Comparison of ENCODE assay signal across 11 mouse cellular contexts in the genomic region with DNA sequence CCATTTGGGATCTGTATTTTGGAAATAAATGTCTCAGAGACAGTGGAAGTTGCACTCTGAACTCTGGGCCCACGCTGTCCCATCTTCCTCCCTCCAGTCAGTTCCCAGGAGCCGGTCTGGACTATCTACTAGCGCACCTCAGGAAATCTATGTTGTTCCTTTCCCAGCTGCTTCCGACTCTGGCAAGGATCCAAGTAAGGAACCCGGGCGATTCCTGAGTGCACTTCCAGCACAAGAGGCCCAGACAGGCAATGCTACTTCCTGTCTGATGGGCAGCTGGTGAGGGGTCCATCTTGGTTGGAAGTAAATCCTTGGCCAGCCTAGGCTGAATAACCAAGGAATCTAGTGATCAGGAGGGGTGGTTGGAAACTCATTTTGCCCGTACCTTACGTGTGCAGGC.
DNase-seq lines count a peak whose midpoint lies in the region; ATAC-seq and TF ChIP-seq lines count a peak whose summit lies in the region.
"Had no signal": no experiment of that assay in that cellular context is flagged by ENCODE, and none has a peak within 500 bp of the region (broad histone marks: within the 10 kb centered on the region; RNA-seq: fewer than 3 reads in every experiment).

No protein-coding gene starts in this region.

- 0 out of 2 replicates have a peak, but pooled peaks cover 4% of the 10 kb centered on the region for H3K27me3 ChIP-seq in hindbrain, embryonic 13.5 days
- no peaks in the 10 kb centered on the region for H3K27me3 ChIP-seq in hindbrain, embryonic 11.5 days (ENCODE audit: control insufficient read depth, insufficient read depth, low read length)
- H3K27me3 ChIP-seq in hindbrain, postnatal 0 days (ENCODE audit: insufficient read depth, low read length) = no peaks in the 10 kb centered on the region
- H3K27me3 ChIP-seq in lung, postnatal 0 days (replicated peaks; ENCODE audit: insufficient read depth, low read length) = no peaks in the 10 kb centered on the region
- no peaks in the 10 kb centered on the region for H3K27me3 ChIP-seq in limb, embryonic 10.5 days (ENCODE audit: low read depth, poor library complexity, severe bottlenecking)
- no peaks in the 10 kb centered on the region for H3K27me3 ChIP-seq in midbrain, embryonic 14.5 days (ENCODE audit: control insufficient read depth, insufficient read depth, low read length)
- no peaks in the 10 kb centered on the region for H3K27me3 ChIP-seq in midbrain, embryonic 10.5 days (ENCODE audit: low read depth, poor library complexity, severe bottlenecking)
- H3K27me3 ChIP-seq: limb, embryonic 15.5 days had no signal

- no peak for TF ChIP-seq CTCF in hindbrain, postnatal 0 days (IDR thresholded peaks at IDR 0.05; ENCODE audit: low read depth)
- TF ChIP-seq CTCF in lung, postnatal 0 days (IDR thresholded peaks at IDR 0.05) = no peak

- H3K4me3 ChIP-seq in hindbrain, embryonic 13.5 days = no peak overlapping the region
- H3K4me3 ChIP-seq in hindbrain, embryonic 11.5 days (ENCODE audit: low read depth, low read length) = no peak overlapping the region
- H3K4me3 ChIP-seq in hindbrain, postnatal 0 days (ENCODE audit: low read length) = no peak overlapping the region
- no peak overlapping the region for H3K4me3 ChIP-seq in lung, postnatal 0 days (ENCODE audit: low read depth, low read length)
- no peak overlapping the region for H3K4me3 ChIP-seq in limb, embryonic 10.5 days
- H3K4me3 ChIP-seq in midbrain, embryonic 14.5 days (replicated peaks; ENCODE audit: low read depth, low read length) = no peak overlapping the region
- H3K4me3 ChIP-seq in midbrain, embryonic 10.5 days = no peak overlapping the region
- H3K4me3 ChIP-seq: forebrain, embryonic 10.5 days; limb, embryonic 15.5 days had no signal

- H3K4me1 ChIP-seq in hindbrain, embryonic 13.5 days (replicated peaks) = peaks cover 9% of the 10 kb centered on the region; the same call in 1 of the 2 replicates
- H3K4me1 ChIP-seq in hindbrain, embryonic 11.5 days (replicated peaks; ENCODE audit: control insufficient read depth, insufficient read depth, low read length) = no peaks in the 10 kb centered on the region
- no peaks in the 10 kb centered on the region for H3K4me1 ChIP-seq in hindbrain, postnatal 0 days (ENCODE audit: insufficient read depth, low read length)
- H3K4me1 ChIP-seq in lung, postnatal 0 days (ENCODE audit: insufficient read depth, low read depth, low read length) = no peaks in the 10 kb centered on the region; the same call in 1 of the 2 replicates
- H3K4me1 ChIP-seq in limb, embryonic 10.5 days = peaks cover 5% of the 10 kb centered on the region
- 0 out of 2 replicates have a peak, but pooled peaks cover 2% of the 10 kb centered on the region for H3K4me1 ChIP-seq in midbrain, embryonic 14.5 days (ENCODE audit: control insufficient read depth, insufficient read depth, low read length)
- H3K4me1 ChIP-seq in midbrain, embryonic 10.5 days = peaks cover 27% of the 10 kb centered on the region

- DNase-seq in hindbrain, embryonic 11.5 days (ENCODE audit: low spot score) = no peak
- peak; percentile 59 to 85 for DNase-seq in heart, adult 18-20 months
- no peak for DNase-seq in hindbrain, postnatal 0 days (ENCODE audit: low spot score)
- peak; percentile 83 for DNase-seq in lung, postnatal 0 days (ENCODE audit: low spot score)
- no peak for DNase-seq in limb, embryonic 10.5 days (ENCODE audit: low spot score)
- no peak for DNase-seq in midbrain, embryonic 14.5 days
- no peak for DNase-seq in midbrain, embryonic 10.5 days (ENCODE audit: low spot score)
- DNase-seq: cerebellum, postnatal 25 days had no signal

- H3K36me3 ChIP-seq in hindbrain, embryonic 13.5 days = no peaks in the 10 kb centered on the region
- H3K36me3 ChIP-seq in hindbrain, embryonic 11.5 days (ENCODE audit: control insufficient read depth, insufficient read depth, low read length) = no peaks in the 10 kb centered on the region
- H3K36me3 ChIP-seq in hindbrain, postnatal 0 days (ENCODE audit: insufficient read depth, low read length) = no peaks in the 10 kb centered on the region
- no peaks in the 10 kb centered on the region for H3K36me3 ChIP-seq in lung, postnatal 0 days (ENCODE audit: insufficient read depth, low read length)
- H3K36me3 ChIP-seq in limb, embryonic 10.5 days = no peaks in the 10 kb centered on the region
- H3K36me3 ChIP-seq in midbrain, embryonic 14.5 days (ENCODE audit: control insufficient read depth, insufficient read depth, low read length) = no peaks in the 10 kb centered on the region
- no peaks in the 10 kb centered on the region for H3K36me3 ChIP-seq in midbrain, embryonic 10.5 days
- H3K36me3 ChIP-seq: forebrain, embryonic 10.5 days; limb, embryonic 15.5 days had no signal

- no peaks in the 10 kb centered on the region for H3K9me3 ChIP-seq in hindbrain, embryonic 13.5 days
- no peaks in the 10 kb centered on the region for H3K9me3 ChIP-seq in hindbrain, embryonic 11.5 days (ENCODE audit: control insufficient read depth, low read length)
- no peaks in the 10 kb centered on the region for H3K9me3 ChIP-seq in hindbrain, postnatal 0 days (ENCODE audit: low read length)
- no peaks in the 10 kb centered on the region for H3K9me3 ChIP-seq in lung, postnatal 0 days (ENCODE audit: low read length)
- no peaks in the 10 kb centered on the region for H3K9me3 ChIP-seq in limb, embryonic 10.5 days (replicated peaks)
- H3K9me3 ChIP-seq in midbrain, embryonic 14.5 days (ENCODE audit: control insufficient read depth, low read length) = no peaks in the 10 kb centered on the region
- no peaks in the 10 kb centered on the region for H3K9me3 ChIP-seq in midbrain, embryonic 10.5 days (replicated peaks)
- H3K9me3 ChIP-seq: forebrain, embryonic 10.5 days; limb, embryonic 15.5 days had no signal

- H3K9ac ChIP-seq in hindbrain, embryonic 13.5 days = no peak overlapping the region
- H3K9ac ChIP-seq in hindbrain, embryonic 11.5 days (ENCODE audit: low read depth, low read length) = no peak overlapping the region
- H3K9ac ChIP-seq in hindbrain, postnatal 0 days (replicated peaks; ENCODE audit: low read length) = no peak overlapping the region
- no peak overlapping the region for H3K9ac ChIP-seq in lung, postnatal 0 days (replicated peaks; ENCODE audit: low read depth)
- H3K9ac ChIP-seq in midbrain, embryonic 14.5 days (replicated peaks; ENCODE audit: low read length) = no peak overlapping the region
- H3K9ac ChIP-seq: limb, embryonic 15.5 days had no signal

- 0 out of 2 replicates have a peak overlapping the region, but pooled peaks have one; percentile 44 for H3K27ac ChIP-seq in hindbrain, embryonic 13.5 days
- no peak overlapping the region for H3K27ac ChIP-seq in hindbrain, embryonic 11.5 days (ENCODE audit: low read depth, low read length)
- 0 out of 2 replicates have a peak overlapping the region, but pooled peaks have one; percentile 20 for H3K27ac ChIP-seq in hindbrain, postnatal 0 days
- H3K27ac ChIP-seq in lung, postnatal 0 days (ENCODE audit: low read length) = peak overlapping the region; percentile 65
- H3K27ac ChIP-seq in limb, embryonic 10.5 days = no peak overlapping the region
- H3K27ac ChIP-seq in midbrain, embryonic 14.5 days (replicated peaks; ENCODE audit: low read depth, low read length) = no peak overlapping the region
- H3K27ac ChIP-seq in midbrain, embryonic 10.5 days (replicated peaks) = no peak overlapping the region
- H3K27ac ChIP-seq: limb, embryonic 15.5 days had no signal

- TF ChIP-seq EP300 in lung, postnatal 0 days (IDR thresholded peaks at IDR 0.05) = peak; percentile 97

- WGBS in hindbrain, embryonic 13.5 days = 76% methylated on average over 8 of the region's 8 CpGs
- 81% methylated on average over 8 of the region's 8 CpGs for WGBS in hindbrain, embryonic 11.5 days
- 59% methylated on average over 8 of the region's 8 CpGs for WGBS in hindbrain, postnatal 0 days
- 25% methylated on average over 8 of the region's 8 CpGs for WGBS in lung, postnatal 0 days
- 84% methylated on average over 8 of the region's 8 CpGs for WGBS in limb, embryonic 10.5 days
- 80% methylated on average over 8 of the region's 8 CpGs for WGBS in midbrain, embryonic 14.5 days
- 85% methylated on average over 8 of the region's 8 CpGs for WGBS in midbrain, embryonic 10.5 days

- ATAC-seq in hindbrain, embryonic 13.5 days (ENCODE audit: low FRiP score) = no peak
- no peak for ATAC-seq in hindbrain, embryonic 11.5 days (ENCODE audit: low FRiP score)
- no peak for ATAC-seq in hindbrain, postnatal 0 days
- peak; percentile 29 for ATAC-seq in lung, postnatal 0 days
- ATAC-seq in midbrain, embryonic 14.5 days (ENCODE audit: low FRiP score, low TSS enrichment) = no peak

- H3K4me2 ChIP-seq in hindbrain, embryonic 13.5 days = no peak overlapping the region
- H3K4me2 ChIP-seq in hindbrain, embryonic 11.5 days (replicated peaks; ENCODE audit: low read depth, low read length) = no peak overlapping the region
- no peak overlapping the region for H3K4me2 ChIP-seq in hindbrain, postnatal 0 days (ENCODE audit: low read depth, low read length)
- H3K4me2 ChIP-seq in lung, postnatal 0 days (replicated peaks; ENCODE audit: low read depth, low read length) = no peak overlapping the region
- H3K4me2 ChIP-seq in midbrain, embryonic 14.5 days (ENCODE audit: low read length) = no peak overlapping the region
- H3K4me2 ChIP-seq: limb, embryonic 15.5 days had no signal

Comparison
In these comparisons a context has a peak if more than half of its experiments do, and no peak if none do; other contexts are left out.
1. H3K27ac ChIP-seq: peak in hindbrain, embryonic 13.5 days (single experiment), hindbrain, postnatal 0 days (single experiment) and lung, postnatal 0 days (single experiment); none in hindbrain, embryonic 11.5 days (single experiment), limb, embryonic 10.5 days (single experiment), midbrain, embryonic 14.5 days (single experiment) and midbrain, embryonic 10.5 days (single experiment).
2. DNase-seq: peak in heart, adult 18-20 months (2 of 2) and lung, postnatal 0 days (single experiment); none in hindbrain, embryonic 11.5 days (single experiment), hindbrain, postnatal 0 days (single experiment), limb, embryonic 10.5 days (single experiment), midbrain, embryonic 14.5 days (single experiment) and midbrain, embryonic 10.5 days (single experiment).